Mouse (Mus musculus): Measurements from ENCODE around the gene Tm4sf20.

Gene Tm4sf20

GRCm38 (mm10) chr1:82779388-82779966 is 11.2 kb upstream of the Tm4sf20 start:
- DNase-seq (ENCODE audit: low read depth, low spot score): no peak

- DNase-seq (ENCODE audit: low read depth, low spot score): no peak
Observed at GRCm38 (mm10) chr1:82775293-82775692, 7.0 kb upstream of the Tm4sf20 start.

GRCm38 (mm10) chr1:82773208-82773607 is 4.9 kb upstream of the Tm4sf20 start:
- DNase-seq (ENCODE audit: low read depth, low spot score): no peak

GRCm38 (mm10) chr1:82772428-82772827 is 4.2 kb upstream of the Tm4sf20 start:
- DNase-seq (ENCODE audit: low read depth, low spot score): no peak

- no peak for DNase-seq (ENCODE audit: low read depth, low spot score)
Observed at GRCm38 (mm10) chr1:82771022-82771586, 2.8 kb upstream of the Tm4sf20 start, which contains the start of gene Gm47791. Gene Gm47791 (minus strand): TSS chr1:82771243.

- no peak for DNase-seq (ENCODE audit: low read depth, low spot score)
Observed at GRCm38 (mm10) chr1:82766641-82767040, 1.6 kb downstream of the Tm4sf20 start.

- no peak for DNase-seq (ENCODE audit: low read depth, low spot score)
Observed at GRCm38 (mm10) chr1:82766227-82766626, 2.0 kb downstream of the Tm4sf20 start.

- DNase-seq (ENCODE audit: low read depth, low spot score): no peak
Observed at GRCm38 (mm10) chr1:82762274-82762673, 6.0 kb downstream of the Tm4sf20 start.

- DNase-seq (ENCODE audit: low read depth, low spot score): no peak
Observed at GRCm38 (mm10) chr1:82761454-82762169, 6.6 kb downstream of the Tm4sf20 start.

GRCm38 (mm10) chr1:82759520-82759919 is 8.7 kb downstream of the Tm4sf20 start:
- peak; percentile 24 for DNase-seq (ENCODE audit: low read depth, low spot score)

GRCm38 (mm10) chr1:82747714-82748452 is 20.4 kb downstream of the Tm4sf20 start:
- DNase-seq (ENCODE audit: low read depth, low spot score): no peak

GRCm38 (mm10) chr1:82746408-82746807 is 21.9 kb downstream of the Tm4sf20 start:
- DNase-seq (ENCODE audit: low read depth, low spot score): no peak

- DNase-seq (ENCODE audit: low read depth, low spot score): no peak
Observed at GRCm38 (mm10) chr1:82743962-82744361, 24.3 kb downstream of the Tm4sf20 start.

- no peak for DNase-seq (ENCODE audit: low read depth, low spot score)
Observed at GRCm38 (mm10) chr1:82741539-82741938, 26.7 kb downstream of the Tm4sf20 start.

GRCm38 (mm10) chr1:82738066-82738465 is 30.2 kb downstream of the Tm4sf20 start:
- DNase-seq (ENCODE audit: low read depth, low spot score): no peak

- DNase-seq (ENCODE audit: low read depth, low spot score): no peak
Observed at GRCm38 (mm10) chr1:82733357-82733756, 34.9 kb downstream of the Tm4sf20 start.

- DNase-seq (ENCODE audit: low read depth, low spot score): no peak
Observed at GRCm38 (mm10) chr1:82726482-82726881, 41.8 kb downstream of the Tm4sf20 start.

GRCm38 (mm10) chr1:82725875-82726185 is 42.4 kb downstream of the Tm4sf20 start:
- DNase-seq (ENCODE audit: low read depth, low spot score): no peak

GRCm38 (mm10) chr1:82725026-82725874 is 43.0 kb downstream of the Tm4sf20 start:
- no peak for DNase-seq (ENCODE audit: low read depth, low spot score)

GRCm38 (mm10) chr1:82724339-82725025 is 43.8 kb downstream of the Tm4sf20 start, which contains the start of gene Mff:
Gene Mff (plus strand): TSS chr1:82724890.
- peak; percentile 81 for DNase-seq (ENCODE audit: low read depth, low spot score)

Measured in WW6 (cell line).